Mouse (Mus musculus): ENCODE results near the gene Prr23a2. TPM values are rescaled to one million over a fixed set of nuclear protein-coding genes. Genes with fewer than 3 reads are reported as not detected.

The Prr23a2 gene
- polyA plus RNA-seq (2015; fragmentation: Nextera tagmentation; extraction: Ambion mirVana) = not detected in 2 replicates

GRCm38 (mm10) chr9:98856210-98856609 lies at the start of gene Prr23a2:
Prr23a2 (plus strand) TSS chr9:98856494.

GRCm38 (mm10) chr9:98842117-98842516 lies 14.2 kb upstream of the Prr23a2 start, which contains the start of gene Prr23a1:
Prr23a1 (plus strand) TSS chr9:98842503.

GRCm38 (mm10) chr9:98864571-98864970 lies 8.3 kb downstream of the Prr23a2 start, which contains the start of gene Prr23a3:
Prr23a3 (plus strand) TSS chr9:98864767.

GRCm38 (mm10) chr9:98902819-98903218 lies 46.5 kb downstream of the Prr23a2 start, which contains the start of gene 7420426K07Rik:
7420426K07Rik (plus strand) TSS chr9:98903119.

Other genes with a start within 250 kb of the Prr23a2 start
- not detected in 2 replicates for gene Prr23a1, start 14.0 kb upstream of the Prr23a2 start, polyA plus RNA-seq (2015; fragmentation: Nextera tagmentation; extraction: Ambion mirVana)
- not detected in 2 replicates for gene Prr23a3, start 8.3 kb downstream of the Prr23a2 start, polyA plus RNA-seq (2015; fragmentation: Nextera tagmentation; extraction: Ambion mirVana)
- not detected in 2 replicates for gene 7420426K07Rik, start 46.6 kb downstream of the Prr23a2 start, polyA plus RNA-seq (2015; fragmentation: Nextera tagmentation; extraction: Ambion mirVana)
- not detected in 2 replicates for gene Foxl2, start 98.8 kb downstream of the Prr23a2 start, polyA plus RNA-seq (2015; fragmentation: Nextera tagmentation; extraction: Ambion mirVana)
- gene Faim, start 129.9 kb downstream of the Prr23a2 start, polyA plus RNA-seq (2015; fragmentation: Nextera tagmentation; extraction: Ambion mirVana) = 37.4 and 48.3 TPM in 2 replicates
- 0.11 and 0.60 TPM in 2 replicates for gene Gm1123, start 179.2 kb downstream of the Prr23a2 start, polyA plus RNA-seq (2015; fragmentation: Nextera tagmentation; extraction: Ambion mirVana)

Measured in adrenal gland, postnatal 0 days (tissue).